Mouse (Mus musculus) intestine, embryonic 14.5 days (tissue): ENCODE data around the gene Stam2. TPM values are rescaled to one million over a fixed set of nuclear protein-coding genes. Genes with fewer than 3 reads are reported as not detected.

ENCODE experiments used
- ATAC-seq: fragments of 200-750 bp; cut with Nextera tagmentation; replicated peaks from 2 replicates; pipeline ENCODE4 v1.8.0; 2017; ENCODE audit warnings: low read depth, moderate number of reproducible peaks, moderate TSS enrichment, moderate library complexity; ENCODE audit not compliant: low FRiP score, low TSS enrichment
- DNase-seq: peaks from one replicate; pipeline ENCODE4 v3.0.0-alpha.2; 2018; ENCODE audit warnings: low spot score
- H3K27ac ChIP-seq: fragments of 300-500 bp; sonication (generic); 2 replicates; pipeline ENCODE4 v1.5.1; 2014; ENCODE audit warnings: low read depth, mild to moderate bottlenecking, control low read depth
- H3K27me3 ChIP-seq: fragments of 300-500 bp; sonication (generic); replicated peaks from 2 replicates; pipeline ENCODE4 v1.6.1; 2014; ENCODE audit warnings: low read length, control low read depth; ENCODE audit not compliant: control insufficient read depth, insufficient read depth
- H3K36me3 ChIP-seq: fragments of 300-500 bp; sonication (generic); 2 replicates; pipeline ENCODE4 v1.6.1; 2014; ENCODE audit warnings: low read length, control low read depth; ENCODE audit not compliant: control insufficient read depth, insufficient read depth
- H3K4me1 ChIP-seq: fragments of 300-500 bp; sonication (generic); replicated peaks from 2 replicates; pipeline ENCODE4 v1.6.1; 2014; ENCODE audit warnings: low read length, control low read depth, mixed read lengths; ENCODE audit not compliant: control insufficient read depth, insufficient read depth
- H3K4me2 ChIP-seq: fragments of 300-500 bp; sonication (generic); 2 replicates; pipeline ENCODE4 v1.6.1; 2014; ENCODE audit warnings: low read length
- H3K4me3 ChIP-seq: fragments of 300-500 bp; sonication (generic); 2 replicates; pipeline ENCODE4 v1.5.1; 2014; ENCODE audit warnings: low read depth, low read length, control low read depth, mixed read lengths
- H3K9ac ChIP-seq: fragments of 300-500 bp; sonication (generic); 2 replicates; pipeline ENCODE4 v1.6.1; 2014; ENCODE audit warnings: mild to moderate bottlenecking, low read length
- H3K9me3 ChIP-seq: fragments of 300-500 bp; sonication (generic); 2 replicates; pipeline ENCODE4 v1.6.1; 2016; ENCODE audit warnings: low read length, control low read depth; ENCODE audit not compliant: control insufficient read depth
- WGBS: fragments of 180-500 bp; shearing (Covaris S2); extraction: QIAGEN DNeasy Blood & Tissue Kit; methylation state at CpG from one replicate; pipeline ENCODE4 v1.1.7; 2014; 5-methylcytosine and 5-hydroxymethylcytosine counted together
- polyA plus RNA-seq: library from polyadenylated mRNA; unstranded; fragments of >200 nt; fragmentation: Nextera tagmentation; extraction: Ambion mirVana; gene quantifications from 2 replicates; pipeline ENCODE4 v1.2.1, GENCODE M21; 2014

The Stam2 gene
- polyA plus RNA-seq, 1 experiment from 2014 or later: 33.2 TPM

DNA sequence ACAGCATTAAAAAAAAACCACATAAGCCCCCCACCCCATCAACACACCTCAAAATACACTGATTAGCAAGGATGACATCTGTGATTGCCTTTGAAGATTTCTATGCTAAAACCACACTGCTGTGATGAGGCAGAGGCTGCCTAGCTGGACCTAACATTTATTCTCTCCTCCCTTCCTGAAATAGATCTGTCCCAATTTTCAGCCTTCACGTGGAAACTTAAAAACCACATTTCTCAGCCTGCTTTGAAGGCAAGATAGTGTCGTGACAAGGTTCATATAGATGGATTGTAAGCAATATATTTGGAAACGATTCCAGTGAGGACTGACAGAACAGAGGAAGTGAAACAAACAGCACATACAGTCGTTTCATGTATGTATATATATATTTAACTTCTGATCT, 87.5 kb downstream of the Stam2 start:
- Histone ChIP-seq H3K9ac (no peak overlapping the region), H3K4me1 (no peaks in the 10 kb centered on the region), H3K4me3 (no peak overlapping the region), H3K27ac (no peak overlapping the region), H3K36me3 (no peaks in the 10 kb centered on the region), H3K27me3 (no peaks in the 10 kb centered on the region), H3K9me3 (no peaks in the 10 kb centered on the region), H3K4me2 (no peak overlapping the region)
- ATAC-seq (no peak), DNase-seq (no peak)
- WGBS: 64% methylated on average over 4 of the region's 4 CpGs

DNA sequence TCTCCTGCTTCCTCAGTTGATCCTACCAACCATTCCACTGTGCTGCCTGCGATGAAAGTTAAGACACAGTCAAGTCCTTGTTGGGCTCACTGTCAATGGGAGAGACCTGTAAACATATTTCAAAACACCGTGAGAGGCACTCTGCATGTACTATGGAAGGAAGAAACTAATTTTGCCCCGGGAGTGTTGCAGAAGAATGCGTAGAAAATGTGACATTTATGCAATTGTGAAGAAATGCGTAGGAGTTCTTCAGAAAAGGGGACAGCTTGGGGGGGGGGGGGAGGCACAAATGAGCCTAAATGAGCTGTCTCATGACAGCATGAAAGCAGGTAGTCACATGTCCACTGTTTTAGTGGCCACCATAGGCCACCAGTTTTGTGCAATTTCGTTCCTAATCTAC, 90.5 kb downstream of the Stam2 start:
- Histone ChIP-seq H3K9me3 (no peaks in the 10 kb centered on the region), H3K4me3 (no peak overlapping the region), H3K27me3 (no peaks in the 10 kb centered on the region), H3K27ac (no peak overlapping the region), H3K9ac (no peak overlapping the region), H3K36me3 (no peaks in the 10 kb centered on the region), H3K4me2 (no peak overlapping the region), H3K4me1 (no peaks in the 10 kb centered on the region)
- no peak for DNase-seq
- WGBS: 88% methylated on average over 6 of the region's 6 CpGs
- no peak for ATAC-seq

GRCm38 (mm10) chr2:52647255-52647998, 94.7 kb downstream of the Stam2 start:
- DNase-seq (no peak), ATAC-seq (no peak)
- WGBS: 68% methylated on average over 8 of the region's 8 CpGs
- no peak overlapping the region for H3K4me2 ChIP-seq
- H3K36me3 ChIP-seq: no peaks in the 10 kb centered on the region
- no peaks in the 10 kb centered on the region for H3K4me1 ChIP-seq
- no peaks in the 10 kb centered on the region for H3K9me3 ChIP-seq
- H3K27ac ChIP-seq: no peak overlapping the region
- no peak overlapping the region for H3K9ac ChIP-seq
- no peak overlapping the region for H3K4me3 ChIP-seq
- H3K27me3 ChIP-seq: no peaks in the 10 kb centered on the region

DNA sequence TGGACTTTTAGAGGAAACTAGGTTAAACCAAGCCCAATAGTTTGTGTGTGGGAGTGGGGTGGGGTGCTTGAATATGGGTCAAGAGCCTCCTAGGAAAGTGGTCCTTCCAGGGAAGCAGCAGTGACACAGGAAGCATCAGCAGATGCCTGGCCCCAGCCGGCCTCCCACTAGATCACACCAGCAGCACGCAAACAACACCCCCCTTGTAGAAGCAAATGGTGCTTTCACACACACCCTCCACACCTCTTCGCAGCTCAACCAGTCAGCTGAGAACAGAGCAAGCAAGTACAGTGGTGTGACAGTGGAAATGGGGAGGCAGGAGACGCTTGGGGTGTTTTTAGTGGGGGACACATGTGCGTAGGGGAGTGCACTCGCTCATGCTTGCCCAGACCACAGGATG, 98.4 kb downstream of the Stam2 start:
- Histone ChIP-seq H3K4me3 (no peak overlapping the region), H3K9me3 (no peaks in the 10 kb centered on the region), H3K36me3 (no peaks in the 10 kb centered on the region), H3K4me1 (no peaks in the 10 kb centered on the region), H3K27ac (no peak overlapping the region), H3K4me2 (no peak overlapping the region), H3K9ac (no peak overlapping the region), H3K27me3 (no peaks in the 10 kb centered on the region)
- WGBS: 57% methylated on average over 6 of the region's 6 CpGs
- ATAC-seq: no peak
- no peak for DNase-seq

Other genes with a start within 250 kb of the Stam2 start
- gene Cacnb4, start 65.5 kb downstream of the Stam2 start, polyA plus RNA-seq: 0.56 and 0.60 TPM in 2 replicates
- gene Fmnl2, start 115.6 kb upstream of the Stam2 start, polyA plus RNA-seq: 6.1 and 6.2 TPM in 2 replicates